Mouse (Mus musculus) adrenal gland, postnatal 10 days (tissue): ENCODE data around the gene Zg16. TPM values are rescaled to one million over a fixed set of nuclear protein-coding genes. Genes with fewer than 3 reads are reported as not detected.
"Not testable (repeated sequence)": the region's sequence is repeated elsewhere in the genome, so short reads cannot be mapped to it uniquely, and the experiment has no call there.

Experiments used
- DNase-seq: peaks from one replicate; pipeline ENCODE4 v3.0.0; 2021; ENCODE audit warnings: mixed read lengths
- total RNA-seq, 2 experiments: library from RNA; stranded (reverse); gene quantifications; 2 replicates each; pipeline ENCODE4 v1.2.3; 2021

Zg16 gene
- total RNA-seq, 2 experiments from 2014 or later: 0.51 TPM; not detected in 1

DNA sequence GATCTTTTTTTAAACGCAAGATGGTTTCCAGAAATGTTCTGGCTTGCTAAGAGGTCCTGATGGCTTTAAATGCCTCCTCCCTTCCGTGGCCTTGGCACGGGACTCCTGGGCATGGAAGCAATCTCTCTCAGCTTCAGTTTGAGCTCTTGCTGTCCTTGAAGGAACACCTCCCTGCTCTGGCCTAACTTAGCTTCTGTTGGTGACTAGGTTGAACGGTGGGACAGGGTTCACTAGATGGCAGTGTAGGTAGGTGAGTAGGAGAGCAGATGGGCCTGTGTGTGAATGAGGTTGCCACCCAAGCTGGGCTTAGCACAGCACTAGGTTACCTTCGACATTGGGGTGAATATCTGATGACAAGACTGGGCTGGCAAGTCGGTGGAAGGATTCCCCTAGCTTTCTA, 16.8 kb upstream of the Zg16 start:
- peak; percentile 34 for DNase-seq

DNA sequence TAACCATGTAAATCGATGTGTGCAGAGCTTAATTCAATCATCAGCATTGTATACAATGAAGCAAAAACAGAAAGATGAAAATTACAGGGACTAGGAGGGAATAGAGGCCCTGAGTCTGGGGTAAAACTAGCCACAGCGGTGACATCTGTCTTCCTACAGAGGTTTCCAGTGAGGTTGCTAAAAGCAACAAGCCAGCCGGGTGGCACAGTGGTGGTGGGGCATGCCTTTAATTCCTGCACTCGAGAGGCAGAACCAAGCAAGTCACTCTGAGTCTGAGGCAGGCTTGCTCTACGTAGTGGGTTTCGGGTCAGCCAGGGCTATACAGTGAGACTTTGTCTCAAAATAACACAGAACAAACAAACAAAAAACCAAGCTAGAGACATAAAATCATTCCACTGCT, 15.0 kb upstream of the Zg16 start:
- no peak for DNase-seq

DNA sequence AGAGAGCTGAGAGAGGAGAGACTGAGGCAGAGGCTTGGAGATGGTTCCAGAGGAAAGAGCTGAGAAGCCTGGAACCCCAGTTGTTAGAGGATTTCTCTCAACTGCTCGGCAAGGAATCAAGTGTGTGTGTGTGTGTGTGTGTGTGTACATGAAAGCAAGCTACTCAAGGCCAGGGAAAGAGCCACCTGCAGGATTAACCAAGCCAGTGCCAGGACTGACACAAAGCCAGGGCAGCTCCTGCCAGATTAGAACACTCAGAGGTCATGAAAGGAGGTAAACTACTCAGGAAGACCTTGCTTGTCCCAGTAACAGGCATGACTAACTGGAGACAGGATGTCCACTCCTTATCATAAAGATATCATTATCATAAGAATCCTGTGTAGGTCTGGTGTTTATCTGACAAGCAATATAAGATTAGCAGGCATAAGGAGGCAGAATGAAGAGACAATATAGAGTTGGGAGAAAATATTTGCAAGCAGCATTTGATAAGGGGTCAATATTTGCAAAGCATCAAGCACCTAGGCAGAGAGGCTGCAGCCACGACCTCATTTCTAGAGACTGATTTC, 14.4 kb upstream of the Zg16 start:
- DNase-seq: peak; percentile 60

- no peak for DNase-seq
These were observed 12.4 kb upstream of the Zg16 start for GRCm38 (mm10) chr7:127099528-127099927.

GRCm38 (mm10) chr7:127098950-127099349, 11.8 kb upstream of the Zg16 start:
- no peak for DNase-seq

GRCm38 (mm10) chr7:127098521-127098920, 11.4 kb upstream of the Zg16 start:
- DNase-seq: no peak

- DNase-seq: no peak
These were observed 9.3 kb upstream of the Zg16 start for GRCm38 (mm10) chr7:127096456-127096855.

DNA sequence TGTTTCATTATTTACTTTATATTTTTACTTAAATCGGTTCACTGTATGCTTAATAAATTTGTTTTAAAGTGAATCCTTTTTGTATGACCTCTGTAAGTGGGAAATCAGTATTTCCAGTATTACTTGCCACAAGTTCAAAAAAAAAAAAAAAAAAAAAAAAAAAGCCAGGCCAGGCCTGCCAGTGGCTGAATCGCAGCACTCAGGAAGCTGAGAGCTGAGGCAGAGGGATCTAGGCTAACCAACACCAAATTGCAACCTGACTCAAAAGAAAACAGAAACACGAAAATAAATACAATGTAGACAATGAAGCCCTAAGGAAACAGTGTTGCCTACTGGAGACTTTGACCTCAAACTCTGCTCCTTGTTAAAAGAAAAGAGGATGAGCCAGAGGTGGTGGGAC, 6.8 kb upstream of the Zg16 start:
- no peak for DNase-seq

DNA sequence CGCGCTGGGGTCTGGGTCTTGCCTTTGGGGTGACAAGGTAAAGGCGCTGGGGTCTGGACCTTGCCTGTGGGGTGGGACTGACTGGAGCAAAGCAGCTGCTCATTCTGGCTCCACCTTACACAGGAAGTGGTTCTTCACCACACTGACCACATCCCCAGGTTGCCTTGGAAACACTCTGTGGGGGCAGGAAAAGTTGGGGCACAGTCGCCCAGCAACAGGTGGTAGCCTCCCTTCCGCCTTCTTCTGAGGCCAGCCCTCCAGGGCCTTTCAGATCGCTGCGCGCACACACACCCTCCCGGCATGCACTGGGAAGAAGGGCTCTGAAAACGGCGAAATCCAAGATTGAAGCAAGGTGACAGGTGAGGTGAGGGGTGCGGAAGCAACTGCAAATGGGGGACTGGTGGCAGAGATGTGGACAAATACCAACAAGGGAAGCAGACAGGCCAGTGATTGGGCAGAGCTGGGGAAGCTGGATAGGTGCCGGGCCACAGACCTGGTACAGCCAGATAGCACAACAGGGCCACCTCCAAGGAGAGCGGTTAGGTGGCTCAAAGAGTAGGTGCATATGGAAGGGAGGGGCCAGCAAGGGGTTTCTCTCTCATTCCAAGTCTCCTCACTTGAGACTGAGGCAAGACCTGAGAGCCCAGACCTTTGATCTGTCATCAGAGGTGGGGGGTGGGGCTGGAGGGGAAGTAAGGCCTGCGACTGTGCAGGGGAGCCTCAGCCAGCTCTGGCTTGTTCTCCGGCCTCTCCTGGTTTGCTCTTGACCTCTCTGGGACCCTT, 4.2 kb upstream of the Zg16 start, which contains the start of gene AI467606:
Gene AI467606 (plus strand): TSS at position 246 of the 783 bp plus-strand sequence.
- peak; percentile 38 for DNase-seq

DNA sequence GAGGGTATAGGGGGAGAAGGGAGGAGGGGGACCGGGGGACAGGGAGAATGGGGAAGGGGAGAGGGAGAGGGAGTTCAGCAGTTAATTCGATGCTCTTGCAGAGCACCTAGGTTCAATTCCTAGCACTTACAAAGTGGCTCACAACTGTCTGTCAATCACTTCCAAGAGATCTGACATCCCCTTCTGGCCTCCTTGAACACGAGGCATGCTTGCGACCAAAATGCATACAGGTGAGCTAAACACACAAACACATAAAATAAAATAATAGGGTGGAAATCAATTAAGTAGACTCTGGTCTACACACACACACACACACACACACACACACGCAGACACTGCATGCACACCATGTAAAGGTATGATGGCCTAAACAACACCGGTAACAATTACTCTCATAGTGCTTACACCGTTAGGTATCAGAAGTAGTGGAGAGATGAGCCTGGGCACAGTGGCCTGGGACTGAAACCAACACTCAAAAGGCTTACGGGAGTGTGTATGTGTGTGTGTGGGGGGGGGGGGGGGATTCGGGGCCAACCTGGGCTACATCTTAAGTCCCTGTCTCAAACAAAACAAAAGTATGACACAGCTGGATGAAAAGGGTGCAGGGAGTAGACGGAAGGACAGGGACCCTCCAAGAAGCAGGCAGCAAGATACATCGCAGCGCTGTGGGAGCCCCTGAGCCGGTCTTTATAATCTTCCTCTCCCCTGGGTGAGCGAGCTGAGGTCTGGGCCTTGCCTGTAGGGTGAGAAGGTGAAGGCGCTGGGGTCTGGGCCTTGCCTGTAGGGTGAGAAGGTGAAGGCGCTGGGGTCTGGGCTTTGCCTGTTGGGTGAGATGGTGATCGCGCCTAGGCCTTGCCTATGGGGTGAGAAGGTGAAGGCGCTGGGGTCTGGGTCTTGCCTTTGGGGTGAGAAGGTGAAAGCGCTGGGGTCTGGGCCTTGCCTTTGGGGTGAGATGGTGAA, 3.3 kb upstream of the Zg16 start:
- DNase-seq: no peak

- no peak for DNase-seq
These were observed 2.0 kb upstream of the Zg16 start for GRCm38 (mm10) chr7:127088901-127089845.

DNA sequence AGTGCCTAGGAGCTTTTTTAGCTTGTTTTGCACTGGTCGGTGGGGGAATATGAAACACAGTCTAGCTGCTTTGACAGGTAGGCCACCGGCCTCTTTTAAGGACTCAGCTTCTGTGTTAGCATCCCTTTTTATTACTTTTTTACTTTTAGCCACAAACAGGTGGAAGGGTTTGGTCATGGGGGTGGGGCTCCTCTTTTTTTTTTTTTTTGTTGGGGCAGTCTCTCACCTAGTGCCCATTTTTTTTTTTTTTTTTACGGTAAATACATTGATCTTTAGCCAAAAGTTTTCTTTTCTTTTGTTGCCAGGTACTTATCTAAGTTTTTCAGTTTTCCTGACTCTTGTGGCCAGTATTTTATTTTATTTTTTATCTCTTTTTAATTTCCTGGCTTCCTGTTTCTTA, 955 bp upstream of the Zg16 start:
- no peak for DNase-seq

- DNase-seq: not testable (repeated sequence)
These were observed 1.4 kb downstream of the Zg16 start for GRCm38 (mm10) chr7:127085751-127086150.

DNA sequence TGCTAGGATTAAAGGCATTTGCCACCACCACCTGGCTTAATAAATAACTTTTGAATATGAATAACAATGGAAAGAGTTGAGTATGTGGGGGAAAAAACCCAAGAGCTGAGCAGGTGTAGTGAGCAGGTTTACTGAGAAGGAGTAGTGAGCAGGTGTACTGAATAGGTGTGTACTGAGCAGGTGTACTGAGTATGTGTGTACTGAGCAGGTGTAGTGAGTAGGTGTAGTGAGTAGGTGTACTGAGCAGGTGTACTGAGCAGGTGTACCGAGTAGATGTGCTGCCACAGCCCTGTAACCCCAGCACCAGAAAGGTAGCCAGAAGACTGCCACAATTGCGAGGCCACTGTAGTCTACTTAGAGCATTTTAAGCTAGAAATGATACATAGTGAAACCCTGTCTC, 2.3 kb downstream of the Zg16 start:
- DNase-seq: no peak

DNA sequence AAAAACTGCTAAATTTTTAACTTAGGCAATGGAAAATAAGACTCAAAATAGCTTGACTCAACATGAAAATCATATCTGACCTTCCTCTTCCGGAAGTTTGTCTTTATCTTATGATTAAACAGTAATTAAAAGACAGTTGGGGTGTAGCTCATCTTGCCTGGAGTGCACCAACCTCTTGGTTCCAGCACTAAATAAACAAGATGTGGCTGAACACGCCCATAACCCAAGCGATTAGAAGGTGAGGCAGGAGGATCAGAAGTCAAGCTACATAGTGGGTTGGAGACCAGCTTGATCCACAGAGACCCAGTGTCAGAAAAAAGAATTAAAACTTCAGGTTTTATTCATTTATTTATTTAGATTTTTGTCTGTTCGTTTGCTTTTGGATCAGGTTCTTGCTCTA, 3.4 kb downstream of the Zg16 start:
- no peak for DNase-seq

DNA sequence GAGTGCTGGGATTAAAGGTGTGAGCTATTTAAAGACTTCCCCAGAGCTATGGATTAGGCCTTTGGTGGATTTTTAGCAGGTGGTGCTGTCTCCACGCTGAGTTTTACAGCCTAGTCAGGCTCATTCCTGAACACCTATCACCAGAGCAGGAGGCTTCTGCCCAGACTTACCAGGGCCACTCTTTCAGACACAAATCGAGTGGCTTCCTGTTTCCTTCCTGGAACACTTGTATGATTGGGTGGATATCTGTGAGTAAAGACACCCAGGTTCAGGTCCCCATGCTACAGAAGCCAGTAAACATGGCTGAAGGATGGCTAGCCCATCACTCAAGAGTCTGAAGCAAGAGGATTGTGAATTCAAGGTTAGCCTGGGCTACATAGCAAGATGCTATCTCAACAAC, 4.1 kb downstream of the Zg16 start:
- DNase-seq: no peak

- DNase-seq: no peak
These were observed 4.9 kb downstream of the Zg16 start for GRCm38 (mm10) chr7:127082271-127082670.

DNA sequence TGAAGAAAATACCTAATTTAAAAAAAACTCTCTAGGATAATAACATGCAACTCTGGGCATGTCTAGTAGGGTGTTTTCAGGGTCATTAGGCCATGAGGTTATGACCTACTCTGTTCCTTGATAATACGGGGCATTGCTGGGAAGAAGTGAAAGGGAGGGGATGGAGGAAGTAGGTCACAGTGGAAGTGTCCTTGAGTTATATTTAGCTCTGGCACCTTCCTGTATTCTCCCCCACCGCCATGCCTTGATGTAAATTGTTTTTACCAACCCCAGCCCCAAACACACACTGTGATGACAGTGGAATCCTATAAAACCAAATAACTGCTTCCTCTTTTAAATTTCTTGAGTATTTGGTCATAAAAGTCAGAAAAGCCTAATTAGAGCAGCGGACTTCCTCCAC, 7.1 kb downstream of the Zg16 start:
- no peak for DNase-seq

DNA sequence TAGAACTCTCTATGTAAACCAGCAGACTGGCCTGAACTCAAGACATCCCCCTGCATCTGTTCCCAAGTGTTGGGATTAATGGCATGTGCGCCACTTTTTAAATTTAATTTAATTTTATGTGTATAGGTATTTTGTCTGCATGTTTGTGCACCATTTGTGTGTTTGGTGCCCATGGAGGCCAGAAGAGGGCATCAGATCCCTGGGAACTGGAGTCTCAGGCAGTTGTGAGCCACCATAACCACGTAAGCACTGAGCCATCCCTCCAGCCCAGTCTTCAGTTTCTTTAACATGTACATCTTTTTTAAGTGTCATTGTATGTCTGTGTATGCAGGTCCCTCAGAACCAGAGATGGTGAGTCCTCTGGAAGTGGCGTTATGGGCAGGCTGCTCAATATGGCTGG, 9.4 kb downstream of the Zg16 start:
- DNase-seq: no peak

- DNase-seq: no peak
These were observed 10.9 kb downstream of the Zg16 start for GRCm38 (mm10) chr7:127076188-127076587.

- peak; percentile 68 for DNase-seq
These were observed 13.9 kb downstream of the Zg16 start for GRCm38 (mm10) chr7:127073221-127073620.
